Mouse (Mus musculus): Measurements from ENCODE around the gene Pbx4. TPM values are rescaled to one million over a fixed set of nuclear protein-coding genes. Genes with fewer than 3 reads are reported as not detected.

Gene Pbx4
- total RNA-seq, 2 experiments from 2014 or later, result 2.1 TPM; not detected in 1

- no peak for ATAC-seq (replicated peaks; ENCODE audit: low FRiP score, poor library complexity, severe bottlenecking)
These were observed 58.5 kb downstream of the Pbx4 start for GRCm38 (mm10) chr8:69890813-69891241.

- ATAC-seq (replicated peaks; ENCODE audit: low FRiP score, poor library complexity, severe bottlenecking), result 0 out of 2 replicates have a peak, but pooled peaks have one; percentile 52
These were observed 61.6 kb downstream of the Pbx4 start for GRCm38 (mm10) chr8:69893863-69894262.

GRCm38 (mm10) chr8:69894836-69895332 lies 62.6 kb downstream of the Pbx4 start:
- no peak for ATAC-seq (replicated peaks; ENCODE audit: low FRiP score, poor library complexity, severe bottlenecking)

GRCm38 (mm10) chr8:69895772-69896451 lies 63.6 kb downstream of the Pbx4 start:
- no peak for ATAC-seq (replicated peaks; ENCODE audit: low FRiP score, poor library complexity, severe bottlenecking)

- no peak for ATAC-seq (replicated peaks; ENCODE audit: low FRiP score, poor library complexity, severe bottlenecking)
These were observed 65.6 kb downstream of the Pbx4 start for GRCm38 (mm10) chr8:69897857-69898256.

- no peak for ATAC-seq (replicated peaks; ENCODE audit: low FRiP score, poor library complexity, severe bottlenecking)
These were observed 67.6 kb downstream of the Pbx4 start for GRCm38 (mm10) chr8:69899876-69900275.

- ATAC-seq (replicated peaks; ENCODE audit: low FRiP score, poor library complexity, severe bottlenecking), result peak; percentile 6
These were observed 68.7 kb downstream of the Pbx4 start for GRCm38 (mm10) chr8:69900895-69901451.

- ATAC-seq (replicated peaks; ENCODE audit: low FRiP score, poor library complexity, severe bottlenecking), result peak; percentile 88
These were observed 69.3 kb downstream of the Pbx4 start for GRCm38 (mm10) chr8:69901484-69902162.

GRCm38 (mm10) chr8:69902163-69903062 lies 70.1 kb downstream of the Pbx4 start, which contains the start of the genes Tssk6, Ndufa13 and Yjefn3:
TSS of gene Tssk6 (plus strand) at chr8:69902184.
TSS of gene Ndufa13 (minus strand) at chr8:69902558.
TSS of gene Yjefn3 (minus strand) at chr8:69902712.
- ATAC-seq (replicated peaks; ENCODE audit: low FRiP score, poor library complexity, severe bottlenecking), result peak; percentile 7; the same call in 1 of the 2 replicates

GRCm38 (mm10) chr8:69903063-69903542 lies 70.8 kb downstream of the Pbx4 start:
- ATAC-seq (replicated peaks; ENCODE audit: low FRiP score, poor library complexity, severe bottlenecking), result peak; percentile 76

GRCm38 (mm10) chr8:69904096-69904495 lies 71.8 kb downstream of the Pbx4 start:
- no peak for ATAC-seq (replicated peaks; ENCODE audit: low FRiP score, poor library complexity, severe bottlenecking)

- ATAC-seq (replicated peaks; ENCODE audit: low FRiP score, poor library complexity, severe bottlenecking), result no peak
These were observed 74.0 kb downstream of the Pbx4 start for GRCm38 (mm10) chr8:69906260-69906659.

GRCm38 (mm10) chr8:69907106-69907505 lies 74.8 kb downstream of the Pbx4 start:
- no peak for ATAC-seq (replicated peaks; ENCODE audit: low FRiP score, poor library complexity, severe bottlenecking)

GRCm38 (mm10) chr8:69911917-69912316 lies 79.6 kb downstream of the Pbx4 start:
- ATAC-seq (replicated peaks; ENCODE audit: low FRiP score, poor library complexity, severe bottlenecking), result no peak

GRCm38 (mm10) chr8:69912478-69913074 lies 80.3 kb downstream of the Pbx4 start:
- ATAC-seq (replicated peaks; ENCODE audit: low FRiP score, poor library complexity, severe bottlenecking), result no peak

GRCm38 (mm10) chr8:69914526-69914925 lies 82.2 kb downstream of the Pbx4 start:
- ATAC-seq (replicated peaks; ENCODE audit: low FRiP score, poor library complexity, severe bottlenecking), result no peak

- no peak for ATAC-seq (replicated peaks; ENCODE audit: low FRiP score, poor library complexity, severe bottlenecking)
These were observed 83.5 kb downstream of the Pbx4 start for GRCm38 (mm10) chr8:69915748-69916147.

GRCm38 (mm10) chr8:69918506-69918905 lies 86.2 kb downstream of the Pbx4 start:
- no peak for ATAC-seq (replicated peaks; ENCODE audit: low FRiP score, poor library complexity, severe bottlenecking)

GRCm38 (mm10) chr8:69919010-69919409 lies 86.7 kb downstream of the Pbx4 start:
- peak; percentile 68 for ATAC-seq (replicated peaks; ENCODE audit: low FRiP score, poor library complexity, severe bottlenecking)

Data from erythroblast, adult 5-6 weeks (primary cell).